Mouse (Mus musculus): ENCODE data around the gene Wdr77. TPM values are rescaled to one million over a fixed set of nuclear protein-coding genes. Genes with fewer than 3 reads are reported as not detected.
A peak's percentile ranks its signal among the peaks of the same experiment; 100 is the strongest.

Wdr77 gene
- polyA plus RNA-seq, 1 experiment: 36.5 TPM

GRCm38 (mm10) chr3:105928781-105929180 is 30.4 kb upstream of the Wdr77 start:
- 87% methylated on average over 6 of the region's 6 CpGs for WGBS
- no peaks in the 10 kb centered on the region for H3K36me3 ChIP-seq (ENCODE audit: control insufficient read depth, insufficient read depth, low read length)
- TF ChIP-seq CTCF (IDR thresholded peaks at IDR 0.05; ENCODE audit: extremely low read depth, insufficient read depth, insufficient read length, insufficient replicate concordance): no peak
- TF ChIP-seq POLR2A (IDR thresholded peaks at IDR 0.05; ENCODE audit: low read depth, low read length): no peak

DNA sequence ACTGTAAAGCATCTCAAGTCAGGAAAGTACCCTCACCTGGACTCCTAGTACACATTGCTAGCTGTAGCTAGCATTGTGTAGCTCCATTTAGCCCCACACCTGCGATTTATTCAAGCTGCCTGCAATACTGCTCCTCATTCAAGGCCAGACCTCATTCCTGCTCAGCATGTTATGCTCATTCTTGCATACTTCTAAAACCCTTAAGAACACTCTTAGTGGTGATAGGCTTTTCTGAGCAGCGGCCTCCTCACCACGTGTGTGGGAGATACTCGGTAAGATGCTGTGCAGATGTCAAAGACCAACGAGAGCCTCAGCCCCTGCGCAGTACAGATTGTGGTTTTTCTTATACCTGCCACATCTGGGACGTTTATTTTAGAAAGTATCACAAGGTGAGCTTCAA is 29.3 kb upstream of the Wdr77 start:
- peaks cover 11% of the 10 kb centered on the region; the same call in 1 of the 2 replicates for H3K4me1 ChIP-seq (ENCODE audit: control insufficient read depth, insufficient read depth, insufficient read length)
- H3K27me3 ChIP-seq (ENCODE audit: control insufficient read depth, insufficient read depth, low read length): no peaks in the 10 kb centered on the region
- no peaks in the 10 kb centered on the region for H3K36me3 ChIP-seq (ENCODE audit: control insufficient read depth, insufficient read depth, low read length)
- DNase-seq (ENCODE audit: low read depth in 1 of 2, low spot score in 2 of 2): no peak
- TF ChIP-seq CTCF (IDR thresholded peaks at IDR 0.05; ENCODE audit: extremely low read depth, insufficient read depth, insufficient read length, insufficient replicate concordance): no peak
- no peak for TF ChIP-seq POLR2A (IDR thresholded peaks at IDR 0.05; ENCODE audit: low read depth, low read length)
- WGBS: 20% methylated on average over 7 of the region's 7 CpGs
- peak overlapping the region; percentile 36 for H3K27ac ChIP-seq (ENCODE audit: insufficient read depth, low read length)
- no peak overlapping the region for H3K4me3 ChIP-seq (ENCODE audit: extremely low read depth, insufficient read depth, insufficient read length)

More at GRCm38 (mm10) chr3:105928781-105929180, 30.4 kb upstream of the Wdr77 start:
- Histone ChIP-seq H3K4me1 (ENCODE audit: control insufficient read depth, insufficient read depth, insufficient read length) (peaks cover 11% of the 10 kb centered on the region; the same call in 1 of the 2 replicates), H3K4me3 (ENCODE audit: extremely low read depth, insufficient read depth, insufficient read length) (no peak overlapping the region), H3K27me3 (ENCODE audit: control insufficient read depth, insufficient read depth, low read length) (no peaks in the 10 kb centered on the region), H3K27ac (ENCODE audit: insufficient read depth, low read length) (peak overlapping the region; percentile 61; the same call in 1 of the 2 replicates)
- DNase-seq (ENCODE audit: low read depth in 1 of 2, low spot score in 2 of 2): no peak

GRCm38 (mm10) chr3:105931095-105931494 is 28.1 kb upstream of the Wdr77 start:
- Histone ChIP-seq H3K4me3 (ENCODE audit: extremely low read depth, insufficient read depth, insufficient read length) (0 out of 2 replicates have a peak overlapping the region, but pooled peaks have one; percentile 13), H3K36me3 (ENCODE audit: control insufficient read depth, insufficient read depth, low read length) (no peaks in the 10 kb centered on the region)
- WGBS: 48% methylated on average over 2 of the region's 2 CpGs

DNA sequence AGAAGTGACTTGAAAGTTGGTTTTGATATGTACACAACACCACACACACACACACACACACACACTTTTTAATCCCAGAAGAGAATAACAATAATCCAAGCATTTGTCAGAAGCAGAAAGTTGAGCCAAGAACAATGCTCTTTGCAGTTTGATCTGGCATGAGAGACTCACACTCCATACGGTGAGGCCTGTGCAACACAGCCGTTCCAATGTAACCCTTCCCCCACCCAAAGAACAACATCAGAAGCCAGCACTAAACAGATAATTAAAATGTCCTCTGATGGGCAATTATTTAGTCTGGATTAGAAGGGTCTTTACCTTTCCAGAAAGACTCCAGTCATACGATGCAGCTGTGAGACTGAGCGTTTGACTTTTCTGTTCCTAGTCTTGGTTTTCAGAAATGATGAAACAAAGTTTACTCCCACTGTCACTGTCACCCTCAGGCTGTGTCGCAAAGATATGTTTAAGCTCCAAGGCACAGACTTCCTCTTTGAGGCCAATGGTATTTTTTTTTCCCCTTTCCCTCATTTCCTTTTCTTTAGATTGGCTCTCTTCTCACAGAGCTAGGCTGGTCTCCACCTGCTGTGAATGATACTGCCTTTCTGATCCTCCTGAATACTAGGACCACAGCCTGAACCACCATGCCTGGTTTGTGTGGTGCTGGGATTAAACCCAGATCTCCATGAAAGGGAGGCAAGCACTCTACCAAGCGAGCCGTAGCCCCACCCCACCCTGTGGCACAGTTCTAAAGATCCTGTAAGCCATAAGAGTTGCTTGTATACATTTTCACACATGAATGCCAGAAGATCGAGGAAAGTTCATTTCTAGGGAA is 26.7 kb upstream of the Wdr77 start, which contains the start of gene I830077J02Rik:
I830077J02Rik (minus strand) TSS at position 425 of the 832 bp plus-strand sequence.
- DNase-seq (ENCODE audit: low read depth in 1 of 2, low spot score in 2 of 2): no peak
- Histone ChIP-seq H3K36me3 (ENCODE audit: control insufficient read depth, insufficient read depth, low read length) (no peaks in the 10 kb centered on the region), H3K4me3 (ENCODE audit: extremely low read depth, insufficient read depth, insufficient read length) (peak within 1 kb of the TSS; percentile 36), H3K27me3 (ENCODE audit: control insufficient read depth, insufficient read depth, low read length) (no peaks in the 10 kb centered on the region), H3K4me1 (ENCODE audit: control insufficient read depth, insufficient read depth, insufficient read length) (peaks cover 11% of the 10 kb centered on the region; the same call in 1 of the 2 replicates), H3K27ac (ENCODE audit: insufficient read depth, low read length) (peak within 1 kb of the TSS; percentile 47)
- WGBS: 26% methylated on average over 8 of the region's 8 CpGs
- TF ChIP-seq CTCF (IDR thresholded peaks at IDR 0.05; ENCODE audit: extremely low read depth, insufficient read depth, insufficient read length, insufficient replicate concordance): no peak
- TF ChIP-seq POLR2A (IDR thresholded peaks at IDR 0.05; ENCODE audit: low read depth, low read length): no peak

More at GRCm38 (mm10) chr3:105931095-105931494, 28.1 kb upstream of the Wdr77 start:
- H3K27me3 ChIP-seq (ENCODE audit: control insufficient read depth, insufficient read depth, low read length): no peaks in the 10 kb centered on the region
- DNase-seq (ENCODE audit: low read depth in 1 of 2, low spot score in 2 of 2): no peak
- peaks cover 11% of the 10 kb centered on the region; the same call in 1 of the 2 replicates for H3K4me1 ChIP-seq (ENCODE audit: control insufficient read depth, insufficient read depth, insufficient read length)
- TF ChIP-seq CTCF (IDR thresholded peaks at IDR 0.05; ENCODE audit: extremely low read depth, insufficient read depth, insufficient read length, insufficient replicate concordance): no peak
- TF ChIP-seq POLR2A (IDR thresholded peaks at IDR 0.05; ENCODE audit: low read depth, low read length): no peak
- H3K27ac ChIP-seq (ENCODE audit: insufficient read depth, low read length): 0 out of 2 replicates have a peak overlapping the region, but pooled peaks have one; percentile 26

GRCm38 (mm10) chr3:105933926-105934325 is 25.2 kb upstream of the Wdr77 start:
- 91% methylated on average over 6 of the region's 6 CpGs for WGBS
- Histone ChIP-seq H3K27ac (ENCODE audit: insufficient read depth, low read length) (no peak overlapping the region), H3K36me3 (ENCODE audit: control insufficient read depth, insufficient read depth, low read length) (no peaks in the 10 kb centered on the region), H3K27me3 (ENCODE audit: control insufficient read depth, insufficient read depth, low read length) (no peaks in the 10 kb centered on the region), H3K4me3 (ENCODE audit: extremely low read depth, insufficient read depth, insufficient read length) (no peak overlapping the region), H3K4me1 (ENCODE audit: control insufficient read depth, insufficient read depth, insufficient read length) (peaks cover 6% of the 10 kb centered on the region; the same call in 1 of the 2 replicates)
- DNase-seq (ENCODE audit: low read depth in 1 of 2, low spot score in 2 of 2): no peak
- TF ChIP-seq POLR2A (IDR thresholded peaks at IDR 0.05; ENCODE audit: low read depth, low read length) (no peak), CTCF (IDR thresholded peaks at IDR 0.05; ENCODE audit: extremely low read depth, insufficient read depth, insufficient read length, insufficient replicate concordance) (no peak)

GRCm38 (mm10) chr3:105935033-105935432 is 24.1 kb upstream of the Wdr77 start:
- no peak for DNase-seq (ENCODE audit: low read depth in 1 of 2, low spot score in 2 of 2)
- Histone ChIP-seq H3K36me3 (ENCODE audit: control insufficient read depth, insufficient read depth, low read length) (no peaks in the 10 kb centered on the region), H3K4me1 (ENCODE audit: control insufficient read depth, insufficient read depth, insufficient read length) (peaks cover 4% of the 10 kb centered on the region; the same call in 1 of the 2 replicates), H3K27ac (ENCODE audit: insufficient read depth, low read length) (no peak overlapping the region), H3K27me3 (ENCODE audit: control insufficient read depth, insufficient read depth, low read length) (no peaks in the 10 kb centered on the region), H3K4me3 (ENCODE audit: extremely low read depth, insufficient read depth, insufficient read length) (no peak overlapping the region)
- no peak for TF ChIP-seq CTCF (IDR thresholded peaks at IDR 0.05; ENCODE audit: extremely low read depth, insufficient read depth, insufficient read length, insufficient replicate concordance)
- TF ChIP-seq POLR2A (IDR thresholded peaks at IDR 0.05; ENCODE audit: low read depth, low read length): no peak
- WGBS: 92% methylated on average over 5 of the region's 5 CpGs

Data from spleen, adult 2 months (tissue).